Mouse (Mus musculus): ENCODE results near the gene Olfr1163. TPM values are rescaled to one million over a fixed set of nuclear protein-coding genes. Genes with fewer than 3 reads are reported as not detected.

Olfr1163 gene
- polyA plus RNA-seq (2014; fragmentation: Illumina TruSeq; extraction: RNeasy Lipid Tissue Mini Kit (QIAGEN cat#74804); ENCODE audit: low read depth, low replicate concordance): not detected

GRCm38 (mm10) chr2:88071730-88072129 is at the start of gene Olfr1163:
Gene Olfr1163 (minus strand): TSS chr2:88071830.

GRCm38 (mm10) chr2:88093866-88094265 is 22.2 kb upstream of the Olfr1163 start, which contains the start of gene Olfr1164:
Gene Olfr1164 (minus strand): TSS chr2:88093966.

GRCm38 (mm10) chr2:88051029-88051428 is 20.6 kb downstream of the Olfr1163 start, which contains the start of gene Olfr1162:
Gene Olfr1162 (minus strand): TSS chr2:88051129.

GRCm38 (mm10) chr2:88037599-88037998 is 34.0 kb downstream of the Olfr1163 start, which contains the start of gene Olfr73:
Gene Olfr73 (minus strand): TSS chr2:88037699.

DNA sequence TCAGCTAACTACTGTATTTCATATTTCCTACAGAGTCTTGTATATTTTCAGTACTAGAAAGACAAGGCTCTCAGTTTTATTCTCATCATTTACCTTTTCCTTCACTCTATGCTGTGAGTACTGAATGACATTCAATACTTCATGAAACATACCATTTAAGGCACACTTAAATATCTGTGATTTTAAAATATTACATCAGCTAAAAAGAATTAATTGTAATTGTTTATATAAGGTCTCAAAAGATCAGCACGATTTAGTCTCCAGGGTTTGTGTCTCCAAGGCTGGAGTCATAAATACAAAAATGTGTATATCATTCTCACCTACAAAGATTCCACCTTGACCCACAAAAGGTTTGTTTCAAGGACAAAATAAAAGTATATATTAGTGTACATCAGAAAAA is 49.2 kb downstream of the Olfr1163 start, which contains the start of gene Olfr1161:
Olfr1161 (plus strand) TSS at position 301 of the 400 bp plus-strand sequence.

Other genes with a start within 250 kb of the Olfr1163 start
- not detected for gene Olfr1148, start 241.3 kb downstream of the Olfr1163 start, polyA plus RNA-seq (2014; fragmentation: Illumina TruSeq; extraction: RNeasy Lipid Tissue Mini Kit (QIAGEN cat#74804); ENCODE audit: low read depth, low replicate concordance)
- not detected for gene Olfr1150-ps1, start 227.8 kb downstream of the Olfr1163 start, polyA plus RNA-seq (2014; fragmentation: Illumina TruSeq; extraction: RNeasy Lipid Tissue Mini Kit (QIAGEN cat#74804); ENCODE audit: low read depth, low replicate concordance)
- gene Olfr1151, start 216.0 kb downstream of the Olfr1163 start, polyA plus RNA-seq (2014; fragmentation: Illumina TruSeq; extraction: RNeasy Lipid Tissue Mini Kit (QIAGEN cat#74804); ENCODE audit: low read depth, low replicate concordance): not detected
- gene Olfr1152, start 205.3 kb downstream of the Olfr1163 start, polyA plus RNA-seq (2014; fragmentation: Illumina TruSeq; extraction: RNeasy Lipid Tissue Mini Kit (QIAGEN cat#74804); ENCODE audit: low read depth, low replicate concordance): not detected
- gene Olfr1153, start 176.9 kb downstream of the Olfr1163 start, polyA plus RNA-seq (2014; fragmentation: Illumina TruSeq; extraction: RNeasy Lipid Tissue Mini Kit (QIAGEN cat#74804); ENCODE audit: low read depth, low replicate concordance): not detected
- gene Olfr1154, start 166.7 kb downstream of the Olfr1163 start, polyA plus RNA-seq (2014; fragmentation: Illumina TruSeq; extraction: RNeasy Lipid Tissue Mini Kit (QIAGEN cat#74804); ENCODE audit: low read depth, low replicate concordance): not detected
- not detected for gene Olfr1155, start 126.7 kb downstream of the Olfr1163 start, polyA plus RNA-seq (2014; fragmentation: Illumina TruSeq; extraction: RNeasy Lipid Tissue Mini Kit (QIAGEN cat#74804); ENCODE audit: low read depth, low replicate concordance)
- gene Olfr1156, start 118.7 kb downstream of the Olfr1163 start, polyA plus RNA-seq (2014; fragmentation: Illumina TruSeq; extraction: RNeasy Lipid Tissue Mini Kit (QIAGEN cat#74804); ENCODE audit: low read depth, low replicate concordance): not detected
- gene Olfr1157, start 103.5 kb downstream of the Olfr1163 start, polyA plus RNA-seq (2014; fragmentation: Illumina TruSeq; extraction: RNeasy Lipid Tissue Mini Kit (QIAGEN cat#74804); ENCODE audit: low read depth, low replicate concordance): not detected
- gene Olfr74, start 97.2 kb downstream of the Olfr1163 start, polyA plus RNA-seq (2014; fragmentation: Illumina TruSeq; extraction: RNeasy Lipid Tissue Mini Kit (QIAGEN cat#74804); ENCODE audit: low read depth, low replicate concordance): not detected
- not detected for gene Olfr1158, start 81.7 kb downstream of the Olfr1163 start, polyA plus RNA-seq (2014; fragmentation: Illumina TruSeq; extraction: RNeasy Lipid Tissue Mini Kit (QIAGEN cat#74804); ENCODE audit: low read depth, low replicate concordance)
- not detected for gene Olfr1160, start 63.6 kb downstream of the Olfr1163 start, polyA plus RNA-seq (2014; fragmentation: Illumina TruSeq; extraction: RNeasy Lipid Tissue Mini Kit (QIAGEN cat#74804); ENCODE audit: low read depth, low replicate concordance)
- not detected for gene Olfr1161, start 49.1 kb downstream of the Olfr1163 start, polyA plus RNA-seq (2014; fragmentation: Illumina TruSeq; extraction: RNeasy Lipid Tissue Mini Kit (QIAGEN cat#74804); ENCODE audit: low read depth, low replicate concordance)
- not detected for gene Olfr73, start 34.1 kb downstream of the Olfr1163 start, polyA plus RNA-seq (2014; fragmentation: Illumina TruSeq; extraction: RNeasy Lipid Tissue Mini Kit (QIAGEN cat#74804); ENCODE audit: low read depth, low replicate concordance)
- not detected for gene Olfr1162, start 20.7 kb downstream of the Olfr1163 start, polyA plus RNA-seq (2014; fragmentation: Illumina TruSeq; extraction: RNeasy Lipid Tissue Mini Kit (QIAGEN cat#74804); ENCODE audit: low read depth, low replicate concordance)
- gene Olfr1164, start 22.1 kb upstream of the Olfr1163 start, polyA plus RNA-seq (2014; fragmentation: Illumina TruSeq; extraction: RNeasy Lipid Tissue Mini Kit (QIAGEN cat#74804); ENCODE audit: low read depth, low replicate concordance): not detected
- gene Olfr1166, start 56.4 kb upstream of the Olfr1163 start, polyA plus RNA-seq (2014; fragmentation: Illumina TruSeq; extraction: RNeasy Lipid Tissue Mini Kit (QIAGEN cat#74804); ENCODE audit: low read depth, low replicate concordance): not detected
- gene Olfr1167, start 83.4 kb upstream of the Olfr1163 start, polyA plus RNA-seq (2014; fragmentation: Illumina TruSeq; extraction: RNeasy Lipid Tissue Mini Kit (QIAGEN cat#74804); ENCODE audit: low read depth, low replicate concordance): not detected
- not detected for gene Olfr1168, start 110.0 kb upstream of the Olfr1163 start, polyA plus RNA-seq (2014; fragmentation: Illumina TruSeq; extraction: RNeasy Lipid Tissue Mini Kit (QIAGEN cat#74804); ENCODE audit: low read depth, low replicate concordance)
- not detected for gene Olfr1170, start 156.5 kb upstream of the Olfr1163 start, polyA plus RNA-seq (2014; fragmentation: Illumina TruSeq; extraction: RNeasy Lipid Tissue Mini Kit (QIAGEN cat#74804); ENCODE audit: low read depth, low replicate concordance)
- gene Olfr1173, start 208.0 kb upstream of the Olfr1163 start, polyA plus RNA-seq (2014; fragmentation: Illumina TruSeq; extraction: RNeasy Lipid Tissue Mini Kit (QIAGEN cat#74804); ENCODE audit: low read depth, low replicate concordance): not detected
- gene Olfr1174-ps, start 243.3 kb upstream of the Olfr1163 start, polyA plus RNA-seq (2014; fragmentation: Illumina TruSeq; extraction: RNeasy Lipid Tissue Mini Kit (QIAGEN cat#74804); ENCODE audit: low read depth, low replicate concordance): not detected

All from adipose tissue, adult 10 weeks (tissue).